Mouse (Mus musculus): ENCODE data around the gene Rab29. TPM values are rescaled to one million over a fixed set of nuclear protein-coding genes. Genes with fewer than 3 reads are reported as not detected.

Rab29 gene
- total RNA-seq, 2 experiments from 2014 or later, result 7.2 to 9.1 TPM

DNA sequence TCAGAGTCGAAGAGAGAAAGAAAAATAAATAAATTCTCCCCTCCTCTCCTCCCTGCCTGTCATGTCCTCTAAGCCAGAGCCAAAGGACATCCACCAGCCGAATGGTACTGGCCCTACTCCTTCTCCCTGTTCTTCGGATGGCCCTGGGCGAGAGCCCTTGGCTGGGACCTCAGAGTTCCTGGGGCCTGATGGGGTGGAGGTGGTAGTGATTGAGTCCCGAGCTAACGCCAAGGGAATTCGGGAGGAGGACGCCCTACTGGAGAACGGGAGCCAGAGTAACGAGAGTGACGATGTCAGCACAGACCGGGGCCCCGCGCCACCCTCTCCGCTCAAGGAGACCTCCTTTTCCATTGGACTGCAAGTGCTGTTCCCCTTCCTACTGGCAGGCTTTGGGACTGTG lies 36.5 kb upstream of the Rab29 start:
- Histone ChIP-seq H3K4me3 (peak overlapping the region; percentile 83), H3K27ac (peak overlapping the region; percentile 96; the same call in 1 of the 2 replicates)
- no peak for DNase-seq (ENCODE audit: low spot score in 2 of 2)
- 0 out of 2 replicates have a peak, but pooled peaks have one; percentile 3 for TF ChIP-seq CTCF (conservative IDR thresholded peaks at IDR 0.05)

DNA sequence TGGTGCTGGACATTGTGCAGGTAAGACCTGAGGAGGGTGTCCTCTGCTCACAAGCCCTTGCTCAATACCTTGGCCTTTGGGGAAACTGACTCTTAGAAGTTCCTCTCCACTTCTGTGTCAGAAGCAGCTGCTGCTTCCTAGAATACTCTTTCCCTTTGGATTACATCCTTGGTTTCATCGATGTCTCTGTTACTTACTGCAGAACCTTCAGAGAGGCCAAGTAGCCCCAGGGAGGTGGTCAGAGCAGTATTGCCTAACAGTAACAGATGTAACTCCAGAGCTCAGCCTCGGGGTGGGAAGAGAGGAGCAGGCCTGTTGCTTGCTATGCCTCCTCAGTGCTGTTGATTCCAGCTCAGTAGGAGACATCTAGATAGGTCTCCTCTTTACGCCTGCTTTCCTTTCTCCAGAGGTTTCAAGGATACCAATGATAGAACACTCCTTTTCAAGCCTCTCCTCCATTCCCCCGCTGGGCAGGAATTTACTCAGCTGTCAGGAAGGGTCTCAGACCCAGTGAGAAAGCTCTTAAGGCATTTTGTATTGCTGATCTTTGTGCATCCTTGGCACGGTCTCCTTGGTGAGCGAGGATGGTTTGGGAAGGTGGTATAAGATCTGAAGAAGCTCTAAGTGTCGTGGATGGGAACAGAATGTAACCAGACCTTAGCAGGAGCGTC lies 35.9 kb upstream of the Rab29 start:
- no peak for TF ChIP-seq CTCF (conservative IDR thresholded peaks at IDR 0.05)
- Histone ChIP-seq H3K27ac (peak overlapping the region; percentile 96; the same call in 1 of the 2 replicates), H3K4me3 (peak overlapping the region; percentile 83)
- no peak for DNase-seq (ENCODE audit: low spot score in 2 of 2)

DNA sequence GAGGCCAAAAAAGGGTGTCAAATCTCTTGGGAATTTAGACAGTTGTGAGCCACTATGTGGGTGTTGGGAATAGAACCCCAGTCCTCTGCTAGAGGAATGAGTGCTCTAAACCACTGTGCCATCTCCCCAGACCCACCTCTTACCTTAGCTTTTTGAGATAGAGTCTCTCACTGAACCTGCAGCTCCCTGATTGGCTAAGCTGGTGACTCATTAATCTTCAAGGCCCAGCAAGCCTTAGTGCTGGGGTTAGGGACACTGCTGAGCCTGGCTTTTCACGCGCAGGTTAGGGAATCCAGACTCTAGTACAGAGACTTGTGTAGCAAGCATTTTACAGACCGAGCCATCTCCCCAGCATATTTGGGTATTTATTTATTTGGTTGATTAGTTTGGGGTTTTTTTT lies 30.0 kb upstream of the Rab29 start:
- Histone ChIP-seq H3K27ac (no peak overlapping the region), H3K4me3 (no peak overlapping the region)
- no peak for TF ChIP-seq CTCF (conservative IDR thresholded peaks at IDR 0.05)
- no peak for DNase-seq (ENCODE audit: low spot score in 2 of 2)

DNA sequence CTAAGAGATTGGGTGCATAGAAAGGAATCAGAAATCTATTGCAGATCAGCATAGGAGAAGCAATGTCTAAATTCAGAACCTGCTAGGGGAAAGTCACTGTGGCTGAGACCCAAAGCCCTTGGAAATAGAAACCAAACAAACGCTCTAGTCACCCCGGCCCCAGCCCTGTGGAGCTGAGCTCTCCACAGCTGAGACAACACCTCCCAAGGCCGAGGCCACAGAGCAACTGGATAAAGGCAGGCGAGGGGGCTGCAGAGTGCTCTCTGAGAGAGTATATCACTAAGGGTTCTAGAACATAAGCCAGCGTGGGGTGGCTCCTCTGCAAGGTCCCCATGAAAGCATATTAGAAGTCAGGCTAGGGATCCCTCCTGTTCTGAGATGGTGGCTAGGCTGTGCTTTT lies 28.5 kb upstream of the Rab29 start:
- peak overlapping the region; percentile 65; the same call in 1 of the 2 replicates for H3K27ac ChIP-seq
- no peak for DNase-seq (ENCODE audit: low spot score in 2 of 2)
- TF ChIP-seq CTCF (conservative IDR thresholded peaks at IDR 0.05), result no peak
- H3K4me3 ChIP-seq, result no peak overlapping the region

DNA sequence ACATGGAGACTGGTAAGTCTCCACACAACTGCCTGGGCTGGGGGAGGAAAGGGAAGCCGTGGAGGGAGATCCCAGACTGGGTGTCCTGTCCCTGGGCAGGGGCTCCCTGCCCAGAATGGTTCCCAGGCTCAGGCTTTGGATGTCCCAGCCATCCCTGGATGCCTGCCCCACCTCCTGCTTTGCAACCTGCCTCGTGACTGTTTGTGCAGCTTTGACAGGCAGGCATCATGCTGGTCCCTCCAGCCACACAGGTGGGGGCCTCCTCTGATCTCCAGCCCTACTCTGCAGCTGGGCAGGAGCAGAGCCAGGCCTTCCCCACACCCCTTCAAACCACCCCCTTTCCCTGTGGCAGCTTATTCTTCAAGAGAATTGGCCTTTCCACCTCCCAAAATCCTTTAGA lies 27.7 kb upstream of the Rab29 start:
- H3K4me3 ChIP-seq, result no peak overlapping the region
- TF ChIP-seq CTCF (conservative IDR thresholded peaks at IDR 0.05), result no peak
- no peak for DNase-seq (ENCODE audit: low spot score in 2 of 2)
- peak overlapping the region; percentile 65 for H3K27ac ChIP-seq

DNA sequence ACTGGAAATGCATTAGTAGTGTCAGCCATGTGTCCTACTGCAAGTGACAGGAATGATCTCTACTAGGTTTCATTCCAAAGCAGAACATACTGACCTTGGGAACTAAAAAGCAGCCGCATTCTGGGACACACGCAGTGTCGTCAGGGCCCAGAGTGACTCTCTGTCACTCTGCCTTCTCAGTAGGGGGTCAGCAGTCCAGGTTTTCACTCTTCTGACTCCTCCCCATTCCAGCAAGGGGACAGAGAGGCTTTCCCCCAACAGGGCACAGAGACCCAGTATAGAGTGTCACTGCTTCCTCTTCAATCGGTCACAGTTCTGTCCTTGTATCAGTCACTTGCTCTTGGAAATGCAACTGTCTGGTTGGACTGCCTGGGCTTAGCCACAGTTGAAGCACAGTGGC lies 24.8 kb upstream of the Rab29 start:
- Histone ChIP-seq H3K27ac (no peak overlapping the region), H3K4me3 (no peak overlapping the region)
- no peak for DNase-seq (ENCODE audit: low spot score in 2 of 2)
- no peak for TF ChIP-seq CTCF (conservative IDR thresholded peaks at IDR 0.05)

DNA sequence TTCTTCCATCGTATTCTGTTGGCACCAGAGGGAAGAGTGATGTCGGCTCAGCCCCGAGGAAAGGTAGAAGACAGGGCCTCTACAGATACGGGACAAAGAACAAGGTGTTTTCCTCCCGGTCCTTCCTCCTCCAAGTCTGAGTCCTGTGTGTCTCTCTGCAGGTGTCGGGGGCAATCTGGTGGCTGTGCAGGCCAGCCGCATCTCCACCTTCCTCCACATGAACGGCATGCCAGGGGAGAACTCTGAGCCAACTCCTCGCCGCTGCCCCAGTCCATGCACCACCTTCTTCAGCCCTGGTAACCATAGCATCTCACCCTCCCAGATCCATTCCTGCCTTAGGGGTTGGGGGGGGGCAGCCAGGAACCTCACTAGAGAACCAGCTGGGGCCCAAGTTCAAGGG lies 23.3 kb upstream of the Rab29 start:
- no peak for DNase-seq (ENCODE audit: low spot score in 2 of 2)
- TF ChIP-seq CTCF (conservative IDR thresholded peaks at IDR 0.05), result no peak
- H3K27ac ChIP-seq, result no peak overlapping the region

DNA sequence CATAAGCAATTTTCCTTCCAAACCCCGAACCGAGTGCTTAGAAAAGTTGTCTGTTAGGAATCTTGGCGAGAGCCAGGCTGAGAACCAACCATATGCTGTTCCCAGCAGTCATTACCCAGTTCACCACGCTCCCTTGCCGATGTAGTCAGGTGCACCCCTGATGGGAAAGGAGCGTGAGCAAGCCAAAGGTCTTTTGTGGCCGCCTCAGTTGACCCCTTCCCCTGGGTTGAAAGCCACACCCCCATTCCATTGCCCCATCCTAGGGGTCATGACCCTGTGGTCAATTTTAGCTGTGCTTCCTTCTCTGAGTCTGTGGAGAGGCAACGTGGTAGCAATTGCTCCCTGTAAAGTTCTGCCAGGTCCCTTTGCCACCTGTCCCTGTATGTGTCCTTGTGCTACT lies 22.1 kb upstream of the Rab29 start:
- DNase-seq (ENCODE audit: low spot score in 2 of 2), result no peak
- Histone ChIP-seq H3K27ac (peak overlapping the region; percentile 28; the same call in 1 of the 2 replicates), H3K4me3 (no peak overlapping the region)
- TF ChIP-seq CTCF (conservative IDR thresholded peaks at IDR 0.05), result no peak

More for the DNA sequence above, 23.3 kb upstream of the Rab29 start:
- H3K4me3 ChIP-seq, result no peak overlapping the region

DNA sequence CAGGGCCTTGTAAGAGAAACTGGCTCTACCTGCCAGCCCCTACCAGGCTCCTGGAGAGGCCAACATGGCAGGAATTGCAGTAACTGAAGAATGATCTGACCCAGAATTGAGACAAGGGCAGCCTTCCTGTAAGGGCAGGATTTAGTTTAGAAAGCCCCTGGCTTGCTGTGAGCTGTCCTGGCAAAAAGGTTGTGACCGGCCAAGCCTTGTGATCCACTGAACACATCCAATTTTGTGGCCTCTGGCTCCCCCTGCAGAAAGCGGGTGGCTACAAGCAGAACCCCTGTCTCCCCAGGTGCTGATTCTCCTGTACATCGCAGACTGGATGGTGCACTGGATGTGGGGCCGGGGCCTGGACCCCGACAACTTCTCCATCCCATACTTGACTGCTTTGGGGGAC lies 20.8 kb upstream of the Rab29 start:
- H3K4me3 ChIP-seq, result no peak overlapping the region
- DNase-seq (ENCODE audit: low spot score in 2 of 2), result peak; percentile 48 to 70
- H3K27ac ChIP-seq, result peak overlapping the region; percentile 49
- peak; percentile 86 for TF ChIP-seq CTCF (conservative IDR thresholded peaks at IDR 0.05)

DNA sequence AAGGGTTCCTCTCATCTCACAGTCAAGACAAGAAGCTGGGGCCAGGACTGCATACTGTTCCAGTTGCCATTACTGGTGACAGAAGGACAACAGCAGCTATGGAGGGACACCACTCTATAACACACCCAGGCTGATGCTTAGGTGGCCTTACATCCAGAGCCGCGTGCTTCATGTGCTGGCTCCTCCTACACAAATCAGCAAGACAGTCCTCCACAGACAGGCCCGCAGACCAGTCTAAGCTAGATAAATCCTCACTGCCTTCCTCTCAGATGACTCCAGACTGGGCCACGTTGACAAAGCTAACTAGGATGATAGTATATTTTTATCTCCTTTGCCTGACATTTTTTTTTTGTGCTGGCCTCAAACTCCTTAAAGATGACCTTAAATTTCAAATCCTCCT lies 5.2 kb upstream of the Rab29 start:
- no peak for DNase-seq (ENCODE audit: low spot score in 2 of 2)
- Histone ChIP-seq H3K27ac (no peak overlapping the region), H3K4me3 (no peak overlapping the region)
- no peak for TF ChIP-seq CTCF (conservative IDR thresholded peaks at IDR 0.05)

DNA sequence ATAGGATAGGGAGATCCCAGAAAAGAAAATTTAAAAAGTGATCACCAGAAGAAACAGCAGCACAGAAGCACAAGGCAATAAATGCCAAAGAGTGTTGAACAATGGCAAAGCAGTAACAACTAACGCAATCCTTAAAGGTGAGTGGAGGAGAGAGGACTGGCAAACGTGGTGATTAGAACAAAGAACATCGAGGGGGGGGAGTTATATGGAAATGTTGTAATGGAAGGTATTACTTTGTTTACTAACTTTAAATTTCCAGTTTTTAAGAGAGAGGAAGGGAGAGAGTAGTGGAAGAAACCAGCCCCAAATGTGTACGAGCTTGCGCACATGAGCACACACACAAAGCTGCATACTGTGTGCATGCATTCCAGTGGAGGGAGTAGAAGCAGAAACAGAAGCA lies 1.4 kb upstream of the Rab29 start:
- no peak overlapping the region for H3K27ac ChIP-seq

DNA sequence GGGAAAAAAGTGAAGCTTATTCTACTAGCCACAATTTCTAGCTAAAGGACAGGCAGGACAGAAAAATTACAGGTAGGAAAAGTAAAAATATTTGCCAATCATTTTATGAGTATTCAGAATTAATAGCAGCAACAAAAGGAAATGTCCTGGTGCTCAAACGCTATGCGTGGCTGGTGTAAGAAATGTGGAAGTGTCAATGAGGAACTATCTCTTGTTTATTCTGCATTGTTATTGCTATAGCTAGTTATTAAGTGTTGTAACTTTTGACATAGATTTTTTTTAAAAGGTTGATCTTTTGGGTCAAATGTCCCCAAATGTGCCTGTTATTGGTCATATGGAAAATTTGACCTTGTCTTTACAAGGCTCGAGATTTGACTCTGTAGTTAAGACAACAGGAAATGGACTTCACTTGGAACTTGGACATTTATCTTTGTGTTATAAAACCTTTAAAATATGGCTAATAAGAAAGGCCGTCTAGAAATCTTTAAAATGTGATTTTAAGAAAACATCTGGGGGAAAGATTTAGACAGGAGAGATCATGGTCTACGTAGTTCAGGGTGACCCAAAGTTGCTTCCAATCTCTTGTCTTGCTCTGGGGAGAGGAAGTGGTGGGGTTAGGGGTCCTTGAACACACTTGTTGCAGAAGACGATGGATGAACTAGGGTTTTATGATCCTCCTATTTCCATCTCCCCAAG lies 572 bp upstream of the Rab29 start:
- TF ChIP-seq CTCF (conservative IDR thresholded peaks at IDR 0.05), result no peak
- no peak for DNase-seq (ENCODE audit: low spot score in 2 of 2)
- Histone ChIP-seq H3K27ac (no peak overlapping the region), H3K4me3 (no peak overlapping the region)

More for the DNA sequence above, 1.4 kb upstream of the Rab29 start:
- no peak for TF ChIP-seq CTCF (conservative IDR thresholded peaks at IDR 0.05)
- no peak for DNase-seq (ENCODE audit: low spot score in 2 of 2)
- no peak overlapping the region for H3K4me3 ChIP-seq

DNA sequence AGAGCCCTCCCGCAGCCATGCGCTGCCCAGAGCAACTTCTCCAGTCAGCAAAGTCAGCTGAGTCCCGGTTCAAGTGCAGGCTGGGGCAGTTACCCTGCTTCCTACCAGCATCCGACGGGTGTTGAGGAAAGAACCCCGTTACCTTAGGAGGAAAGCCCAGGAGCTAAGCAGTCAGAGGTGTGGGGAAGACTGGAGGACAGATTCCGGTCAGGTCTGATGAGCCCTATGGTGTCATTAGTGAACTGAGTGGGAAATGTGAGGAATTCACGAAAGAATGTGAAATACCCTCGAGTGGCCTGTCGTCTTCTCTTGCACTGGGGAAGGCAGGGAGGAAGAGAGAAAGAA lies 894 bp downstream of the Rab29 start:
- no peak for TF ChIP-seq CTCF (conservative IDR thresholded peaks at IDR 0.05)
- Histone ChIP-seq H3K4me3 (peak overlapping the region; percentile 78), H3K27ac (peak overlapping the region; percentile 67; the same call in 1 of the 2 replicates)
- DNase-seq (ENCODE audit: low spot score in 2 of 2), result no peak

DNA sequence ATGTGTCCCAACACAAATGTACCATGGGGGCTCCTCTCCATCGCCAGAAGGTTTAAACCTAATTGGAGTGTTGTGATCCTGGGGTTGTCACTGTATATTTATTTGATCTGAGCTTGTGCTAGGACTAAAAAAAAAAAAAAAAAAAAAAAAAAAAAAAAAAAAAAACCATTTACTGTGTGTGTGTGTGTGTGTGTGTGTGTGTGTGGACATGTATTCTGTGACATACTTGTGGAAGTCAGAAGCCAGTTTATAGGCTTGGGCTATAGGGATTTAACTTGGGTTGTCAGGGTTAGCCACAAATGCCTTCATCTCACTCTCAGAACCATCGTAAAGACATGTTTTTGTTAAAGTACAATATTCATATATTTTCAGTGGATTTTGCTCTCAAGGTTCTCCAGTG lies 2.5 kb downstream of the Rab29 start:
- no peak for TF ChIP-seq CTCF (conservative IDR thresholded peaks at IDR 0.05)
- no peak overlapping the region for H3K27ac ChIP-seq
- H3K4me3 ChIP-seq, result no peak overlapping the region
- no peak for DNase-seq (ENCODE audit: low spot score in 2 of 2)
